Mouse (Mus musculus): ENCODE data around the gene Dab1. TPM values are rescaled to one million over a fixed set of nuclear protein-coding genes. Genes with fewer than 3 reads are reported as not detected.

Gene Dab1
- polyA plus RNA-seq, 1 experiment from 2014 or later: 77.8 TPM

GRCm38 (mm10) chr4:103706501-103706900 lies 87.3 kb downstream of the Dab1 start:
- 90% methylated on average over 4 of the region's 4 CpGs for WGBS
- ATAC-seq (ENCODE audit: low FRiP score): no peak
- H3K36me3 ChIP-seq (replicated peaks): no peaks in the 10 kb centered on the region
- no peak overlapping the region for H3K4me2 ChIP-seq
- no peak overlapping the region for H3K4me3 ChIP-seq (replicated peaks)
- no peaks in the 10 kb centered on the region for H3K9me3 ChIP-seq
- H3K27me3 ChIP-seq: 0 out of 2 replicates have a peak, but pooled peaks cover 6% of the 10 kb centered on the region
- no peak overlapping the region for H3K27ac ChIP-seq
- no peak overlapping the region for H3K9ac ChIP-seq
- H3K4me1 ChIP-seq: peaks cover 13% of the 10 kb centered on the region; the same call in 1 of the 2 replicates

GRCm38 (mm10) chr4:103707140-103707539 lies 88.0 kb downstream of the Dab1 start:
- H3K27ac ChIP-seq: no peak overlapping the region
- peaks cover 13% of the 10 kb centered on the region; the same call in 1 of the 2 replicates for H3K4me1 ChIP-seq
- no peak overlapping the region for H3K9ac ChIP-seq
- H3K4me2 ChIP-seq: no peak overlapping the region
- no peak for ATAC-seq (ENCODE audit: low FRiP score)
- no peak overlapping the region for H3K4me3 ChIP-seq (replicated peaks)
- no peaks in the 10 kb centered on the region for H3K9me3 ChIP-seq
- no peaks in the 10 kb centered on the region for H3K36me3 ChIP-seq (replicated peaks)
- WGBS: 70% methylated on average over 1 of the region's 1 CpGs
- 0 out of 2 replicates have a peak, but pooled peaks cover 6% of the 10 kb centered on the region for H3K27me3 ChIP-seq

GRCm38 (mm10) chr4:103711353-103711752 lies 92.2 kb downstream of the Dab1 start:
- 36% methylated on average over 6 of the region's 6 CpGs for WGBS
- Histone ChIP-seq H3K4me3 (replicated peaks) (no peak overlapping the region), H3K27ac (no peak overlapping the region), H3K27me3 (0 out of 2 replicates have a peak, but pooled peaks cover 6% of the 10 kb centered on the region), H3K9me3 (no peaks in the 10 kb centered on the region), H3K9ac (no peak overlapping the region), H3K36me3 (replicated peaks) (no peaks in the 10 kb centered on the region), H3K4me2 (no peak overlapping the region), H3K4me1 (0 out of 2 replicates have a peak, but pooled peaks cover 4% of the 10 kb centered on the region)
- ATAC-seq (ENCODE audit: low FRiP score): no peak

- H3K4me2 ChIP-seq: no peak overlapping the region
- 86% methylated on average over 4 of the region's 4 CpGs for WGBS
- peaks cover 5% of the 10 kb centered on the region; the same call in 1 of the 2 replicates for H3K4me1 ChIP-seq
- no peak overlapping the region for H3K9ac ChIP-seq
- ATAC-seq (ENCODE audit: low FRiP score): no peak
- no peak overlapping the region for H3K27ac ChIP-seq
- H3K27me3 ChIP-seq: 0 out of 2 replicates have a peak, but pooled peaks cover 6% of the 10 kb centered on the region
- H3K9me3 ChIP-seq: no peaks in the 10 kb centered on the region
- H3K4me3 ChIP-seq (replicated peaks): no peak overlapping the region
- no peaks in the 10 kb centered on the region for H3K36me3 ChIP-seq (replicated peaks)
Measured at GRCm38 (mm10) chr4:103713921-103714320, 94.8 kb downstream of the Dab1 start.

GRCm38 (mm10) chr4:103714991-103715390 lies 95.8 kb downstream of the Dab1 start:
- no peaks in the 10 kb centered on the region for H3K9me3 ChIP-seq
- WGBS: 83% methylated on average over 7 of the region's 7 CpGs
- H3K9ac ChIP-seq: no peak overlapping the region
- no peak for ATAC-seq (ENCODE audit: low FRiP score)
- H3K4me3 ChIP-seq (replicated peaks): no peak overlapping the region
- H3K4me1 ChIP-seq: peaks cover 7% of the 10 kb centered on the region; the same call in 1 of the 2 replicates
- 0 out of 2 replicates have a peak, but pooled peaks cover 3% of the 10 kb centered on the region for H3K27me3 ChIP-seq
- no peaks in the 10 kb centered on the region for H3K36me3 ChIP-seq (replicated peaks)
- no peak overlapping the region for H3K4me2 ChIP-seq
- H3K27ac ChIP-seq: no peak overlapping the region

GRCm38 (mm10) chr4:103715568-103715967 lies 96.4 kb downstream of the Dab1 start:
- ATAC-seq (ENCODE audit: low FRiP score): no peak
- Histone ChIP-seq H3K9ac (no peak overlapping the region), H3K4me2 (no peak overlapping the region), H3K27me3 (0 out of 2 replicates have a peak, but pooled peaks cover 2% of the 10 kb centered on the region), H3K36me3 (replicated peaks) (no peaks in the 10 kb centered on the region), H3K4me3 (replicated peaks) (no peak overlapping the region), H3K4me1 (peaks cover 7% of the 10 kb centered on the region; the same call in 1 of the 2 replicates), H3K9me3 (no peaks in the 10 kb centered on the region), H3K27ac (no peak overlapping the region)
- WGBS: 95% methylated on average over 4 of the region's 4 CpGs

- H3K9me3 ChIP-seq: no peaks in the 10 kb centered on the region
- ATAC-seq (ENCODE audit: low FRiP score): no peak
- 96% methylated on average over 1 of the region's 1 CpGs for whole genome bisulfite sequencing
- no peaks in the 10 kb centered on the region for H3K27me3 ChIP-seq
- H3K27ac ChIP-seq: no peak overlapping the region
- no peak overlapping the region for H3K9ac ChIP-seq
- no peak overlapping the region for H3K4me2 ChIP-seq
- H3K36me3 ChIP-seq (replicated peaks): no peaks in the 10 kb centered on the region
- no peak overlapping the region for H3K4me3 ChIP-seq (replicated peaks)
- H3K4me1 ChIP-seq: peaks cover 4% of the 10 kb centered on the region; the same call in 1 of the 2 replicates
Measured at GRCm38 (mm10) chr4:103722738-103723137, 103.6 kb downstream of the Dab1 start.

GRCm38 (mm10) chr4:103726486-103726885 lies 107.3 kb downstream of the Dab1 start:
- Histone ChIP-seq H3K4me2 (no peak overlapping the region), H3K9ac (no peak overlapping the region), H3K4me3 (replicated peaks) (no peak overlapping the region), H3K9me3 (no peaks in the 10 kb centered on the region), H3K27ac (no peak overlapping the region), H3K27me3 (no peaks in the 10 kb centered on the region), H3K4me1 (no peaks in the 10 kb centered on the region), H3K36me3 (replicated peaks) (no peaks in the 10 kb centered on the region)
- WGBS: 92% methylated on average over 2 of the region's 2 CpGs
- ATAC-seq (ENCODE audit: low FRiP score): no peak

GRCm38 (mm10) chr4:103737185-103737584 lies 118.0 kb downstream of the Dab1 start:
- ATAC-seq (ENCODE audit: low FRiP score): no peak
- H3K4me2 ChIP-seq: no peak overlapping the region
- H3K4me1 ChIP-seq: no peaks in the 10 kb centered on the region
- no peaks in the 10 kb centered on the region for H3K9me3 ChIP-seq
- no peak overlapping the region for H3K4me3 ChIP-seq (replicated peaks)
- H3K27ac ChIP-seq: no peak overlapping the region
- 64% methylated on average over 6 of the region's 6 CpGs for WGBS
- H3K27me3 ChIP-seq: no peaks in the 10 kb centered on the region
- no peaks in the 10 kb centered on the region for H3K36me3 ChIP-seq (replicated peaks)
- H3K9ac ChIP-seq: no peak overlapping the region

GRCm38 (mm10) chr4:103751249-103751855 lies 132.2 kb downstream of the Dab1 start:
- Histone ChIP-seq H3K9me3 (no peaks in the 10 kb centered on the region), H3K27me3 (peaks cover 10% of the 10 kb centered on the region), H3K4me2 (no peak overlapping the region), H3K4me3 (replicated peaks) (no peak overlapping the region), H3K36me3 (replicated peaks) (no peaks in the 10 kb centered on the region), H3K9ac (no peak overlapping the region), H3K27ac (no peak overlapping the region), H3K4me1 (no peaks in the 10 kb centered on the region)
- ATAC-seq (ENCODE audit: low FRiP score): no peak
- WGBS: 47% methylated on average over 4 of the region's 4 CpGs

GRCm38 (mm10) chr4:103754561-103754960 lies 135.4 kb downstream of the Dab1 start:
- Histone ChIP-seq H3K4me2 (no peak overlapping the region), H3K27ac (no peak overlapping the region), H3K27me3 (peaks cover 17% of the 10 kb centered on the region), H3K9ac (no peak overlapping the region), H3K4me1 (peaks cover 5% of the 10 kb centered on the region), H3K9me3 (no peaks in the 10 kb centered on the region), H3K36me3 (replicated peaks) (no peaks in the 10 kb centered on the region), H3K4me3 (replicated peaks) (no peak overlapping the region)
- WGBS: 77% methylated on average over 7 of the region's 7 CpGs
- ATAC-seq (ENCODE audit: low FRiP score): no peak

GRCm38 (mm10) chr4:103757241-103757640 lies 138.1 kb downstream of the Dab1 start:
- Histone ChIP-seq H3K27me3 (peaks cover 32% of the 10 kb centered on the region), H3K4me2 (no peak overlapping the region), H3K4me1 (peaks cover 5% of the 10 kb centered on the region), H3K36me3 (replicated peaks) (no peaks in the 10 kb centered on the region), H3K9ac (no peak overlapping the region), H3K27ac (no peak overlapping the region), H3K9me3 (no peaks in the 10 kb centered on the region), H3K4me3 (replicated peaks) (no peak overlapping the region)
- ATAC-seq (ENCODE audit: low FRiP score): peak; percentile 53; the same call in 1 of the 2 replicates
- WGBS: 16% methylated on average over 3 of the region's 3 CpGs

- WGBS: 87% methylated on average over 11 of the region's 11 CpGs
- no peak for ATAC-seq (ENCODE audit: low FRiP score)
- Histone ChIP-seq H3K36me3 (replicated peaks) (no peaks in the 10 kb centered on the region), H3K27ac (no peak overlapping the region), H3K9me3 (no peaks in the 10 kb centered on the region), H3K27me3 (peaks cover 23% of the 10 kb centered on the region), H3K9ac (no peak overlapping the region), H3K4me2 (no peak overlapping the region), H3K4me1 (0 out of 2 replicates have a peak, but pooled peaks cover under 1% of the 10 kb centered on the region), H3K4me3 (replicated peaks) (no peak overlapping the region)
Measured at GRCm38 (mm10) chr4:103762416-103762815, 143.3 kb downstream of the Dab1 start.
